Mouse (Mus musculus): Measurements from ENCODE around the gene Bard1.

DNA sequence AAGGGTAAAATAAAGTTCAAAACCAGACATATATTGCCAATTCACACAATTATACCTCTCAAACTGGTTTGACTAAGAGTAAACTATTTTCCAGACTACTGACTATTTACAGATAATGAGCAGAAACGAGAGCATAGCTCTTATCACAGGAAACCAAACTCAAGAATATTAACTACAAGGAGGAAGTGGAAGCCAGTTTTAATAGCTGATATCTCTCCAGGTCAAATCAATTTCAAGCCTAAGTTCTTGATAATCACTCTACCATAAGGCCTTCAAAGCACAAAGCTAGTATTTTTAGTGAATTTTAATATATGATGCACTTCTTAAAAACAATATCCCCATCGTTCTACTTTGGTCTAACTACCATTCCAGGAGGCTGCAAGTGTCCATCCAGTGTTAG is 57.8 kb downstream of the Bard1 start:
- TF ChIP-seq CTCF (IDR thresholded peaks at IDR 0.05; ENCODE audit: low read depth) (no peak), EP300 (IDR thresholded peaks at IDR 0.05; ENCODE audit: low read depth) (no peak; the same call in 1 of the 2 replicates)

All from liver, embryonic 14.5 days (tissue).